Mouse (Mus musculus): ENCODE measurements at regions not wholly inside any gene's neighbourhood (a gene's known extent, or its start where the extent isn't known, plus 50 kb on each side); places are given as distances from the start of the nearest gene placed in this dataset.

GRCm38 (mm10) chr8:89372761-89373160 is 328.8 kb upstream of the Sall1 start:
- TF ChIP-seq CTCF (IDR thresholded peaks at IDR 0.05; ENCODE audit: low read depth) (no peak), EP300 (IDR thresholded peaks at IDR 0.05; ENCODE audit: low read depth) (no peak)
